Mouse (Mus musculus) intestine, embryonic 16.5 days (tissue): ENCODE results near the gene Id4. TPM values are rescaled to one million over a fixed set of nuclear protein-coding genes. Genes with fewer than 3 reads are reported as not detected.
A peak's percentile ranks its signal among the peaks of the same experiment; 100 is the strongest.

Experiments
- ATAC-seq: fragments of 200-750 bp; cut with Nextera tagmentation; 2 replicates; pipeline ENCODE4 v1.8.0; 2017; ENCODE audit warnings: moderate TSS enrichment, moderate library complexity
- H3K27ac ChIP-seq: fragments of 300-500 bp; sonication (generic); 2 replicates; pipeline ENCODE4 v1.5.1; 2014; ENCODE audit warnings: mild to moderate bottlenecking, low read length
- H3K27me3 ChIP-seq: fragments of 300-500 bp; sonication (generic); replicated peaks from 2 replicates; pipeline ENCODE4 v1.6.1; 2014; ENCODE audit warnings: low read length, control low read depth, mixed read lengths; ENCODE audit not compliant: control insufficient read depth, insufficient read depth
- H3K36me3 ChIP-seq: fragments of 300-500 bp; sonication (generic); 2 replicates; pipeline ENCODE4 v1.6.1; 2014; ENCODE audit warnings: low read length, control low read depth; ENCODE audit not compliant: control insufficient read depth, insufficient read depth
- H3K4me1 ChIP-seq: fragments of 300-500 bp; sonication (generic); 2 replicates; pipeline ENCODE4 v1.6.1; 2014; ENCODE audit warnings: low read length, control low read depth, mixed read lengths; ENCODE audit not compliant: control insufficient read depth, insufficient read depth
- H3K4me2 ChIP-seq: fragments of 300-500 bp; sonication (generic); 2 replicates; pipeline ENCODE4 v1.6.1; 2014; ENCODE audit warnings: low read depth, low read length, control low read depth
- H3K4me3 ChIP-seq: fragments of 300-500 bp; sonication (generic); 2 replicates; pipeline ENCODE4 v1.5.1; 2014; ENCODE audit warnings: mild to moderate bottlenecking, low read length
- H3K9ac ChIP-seq: fragments of 300-500 bp; sonication (generic); 2 replicates; pipeline ENCODE4 v1.6.1; 2014; ENCODE audit warnings: low read depth, low read length
- H3K9me3 ChIP-seq: fragments of 300-500 bp; sonication (generic); 2 replicates; pipeline ENCODE4 v1.6.1; 2016; ENCODE audit warnings: low read length, control low read depth; ENCODE audit not compliant: control insufficient read depth
- WGBS: fragments of 180-500 bp; shearing (Covaris S2); extraction: QIAGEN DNeasy Blood & Tissue Kit; methylation state at CpG from one replicate; pipeline ENCODE4 v1.1.7; 2014; 5-methylcytosine and 5-hydroxymethylcytosine counted together
- polyA plus RNA-seq: library from polyadenylated mRNA; unstranded; fragments of >200 nt; fragmentation: Nextera tagmentation; extraction: Ambion mirVana; gene quantifications from 2 replicates; pipeline ENCODE4 v1.2.1, GENCODE M21; 2015

Id4 gene
- polyA plus RNA-seq, 1 experiment from 2014 or later: 2.9 TPM

GRCm38 (mm10) chr13:48284918-48285693, 24.1 kb downstream of the Id4 start:
- Histone ChIP-seq H3K9ac (no peak overlapping the region), H3K4me3 (no peak overlapping the region), H3K36me3 (no peaks in the 10 kb centered on the region), H3K4me1 (no peaks in the 10 kb centered on the region), H3K27me3 (no peaks in the 10 kb centered on the region), H3K4me2 (no peak overlapping the region), H3K9me3 (no peaks in the 10 kb centered on the region), H3K27ac (no peak overlapping the region)
- 69% methylated on average over 9 of the region's 9 CpGs for WGBS
- ATAC-seq: no peak

- no peaks in the 10 kb centered on the region for H3K36me3 ChIP-seq
- no peak overlapping the region for H3K27ac ChIP-seq
- no peak for ATAC-seq
- H3K4me3 ChIP-seq: no peak overlapping the region
- no peaks in the 10 kb centered on the region for H3K4me1 ChIP-seq
- H3K9ac ChIP-seq: no peak overlapping the region
- no peak overlapping the region for H3K4me2 ChIP-seq
- WGBS: 51% methylated on average over 13 of the region's 13 CpGs
- no peaks in the 10 kb centered on the region for H3K27me3 ChIP-seq
- no peaks in the 10 kb centered on the region for H3K9me3 ChIP-seq
These were observed 29.4 kb downstream of the Id4 start for GRCm38 (mm10) chr13:48290427-48290826.

GRCm38 (mm10) chr13:48314500-48314899, 53.5 kb downstream of the Id4 start:
- peak; percentile 68 for ATAC-seq
- Histone ChIP-seq H3K27ac (no peak overlapping the region), H3K4me2 (no peak overlapping the region), H3K4me1 (0 out of 2 replicates have a peak, but pooled peaks cover 2% of the 10 kb centered on the region), H3K9me3 (no peaks in the 10 kb centered on the region), H3K27me3 (no peaks in the 10 kb centered on the region), H3K36me3 (no peaks in the 10 kb centered on the region), H3K9ac (no peak overlapping the region), H3K4me3 (no peak overlapping the region)
- WGBS: 39% methylated on average over 7 of the region's 7 CpGs
